Mouse (Mus musculus): ENCODE measurements around the gene Gm21750.

DNA sequence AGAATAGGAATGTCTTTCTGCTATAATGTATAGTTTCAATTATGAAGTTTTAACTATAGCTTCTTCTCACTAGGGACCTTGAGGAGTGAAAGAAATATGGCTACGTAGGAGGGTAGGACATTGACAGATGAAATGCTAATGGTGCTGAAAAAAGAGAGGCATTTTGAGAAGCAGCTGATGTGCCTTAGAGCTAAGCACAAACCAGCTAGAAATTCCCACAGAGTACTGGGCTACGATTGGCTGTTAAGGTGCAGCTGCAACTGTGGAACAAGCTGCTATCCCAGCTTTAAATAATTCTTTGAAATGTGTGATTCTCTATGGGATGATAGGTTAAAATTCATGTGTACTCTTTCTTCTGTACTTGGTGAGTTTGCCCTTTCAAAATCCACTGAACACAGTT, 9.1 kb downstream of the Gm21750 start:
- no peak for TF ChIP-seq POLR2A (IDR thresholded peaks at IDR 0.05; ENCODE audit: borderline replicate concordance, control insufficient read depth, low read depth, low read length)
- no peak for TF ChIP-seq CTCF (IDR thresholded peaks at IDR 0.05; ENCODE audit: control insufficient read depth, insufficient read depth, low read length)
